Mouse (Mus musculus) left cerebral cortex, adult 18-20 months (tissue): ENCODE results near the gene Gpr179. TPM values are rescaled to one million over a fixed set of nuclear protein-coding genes. Genes with fewer than 3 reads are reported as not detected.
A peak's percentile ranks its signal among the peaks of the same experiment; 100 is the strongest.

Experiments used
- DNase-seq, 2 experiments: peaks; one replicate each; pipeline ENCODE4 v3.0.0; 2021 to 2022; ENCODE audit warnings: low spot score in 2 of 2, mixed read lengths in 1 of 2
- long read RNA-seq, 2 experiments: library from polyadenylated mRNA; stranded (forward); transcript quantifications; one replicate each; pipeline ENCODE4 v2.0.0; 2021
- total RNA-seq, 2 experiments: library from RNA; stranded (reverse); gene quantifications; 2 replicates each; pipeline ENCODE4 v1.2.3; 2021

Gpr179 gene
- total RNA-seq: under 1 TPM; 0.09 to 0.12 TPM
- long read RNA-seq, experiment 1: 0 reads
- long read RNA-seq, experiment 2: 0 reads

DNA sequence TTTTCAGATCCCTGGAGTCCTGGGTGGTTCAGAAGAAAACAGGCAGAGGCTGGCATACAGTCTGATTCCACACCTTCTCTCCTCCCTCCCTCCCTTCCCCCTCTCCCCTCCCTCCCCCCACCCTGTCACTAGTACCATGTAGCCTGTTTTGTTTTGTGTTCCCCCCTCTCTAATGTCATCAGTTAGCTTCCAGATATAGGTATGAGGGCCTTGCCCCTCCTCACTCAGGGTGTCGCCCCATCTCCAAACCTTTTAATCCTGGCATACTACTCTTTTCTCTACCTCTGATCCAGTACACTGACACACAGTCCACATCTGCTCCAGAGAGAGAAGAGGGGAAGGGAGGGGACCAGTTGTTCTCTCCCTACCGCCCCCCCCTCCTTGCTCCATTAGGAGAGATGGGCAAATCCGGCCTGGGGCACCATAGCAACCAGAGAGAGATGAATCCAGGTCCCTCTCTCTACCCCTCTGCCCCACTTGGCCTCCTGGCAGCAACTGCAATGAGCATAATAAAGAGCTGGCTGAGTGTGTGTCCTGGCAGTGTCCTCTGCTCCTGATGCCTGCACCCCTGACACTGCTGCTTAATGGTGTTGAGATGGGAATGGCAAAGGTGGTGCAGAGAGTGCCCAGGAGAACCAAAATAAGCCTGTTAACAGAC is at the start of gene Gpr179:
Gene Gpr179 (minus strand): TSS at position 51 of the 658 bp plus-strand sequence.
- no peak for DNase-seq

DNA sequence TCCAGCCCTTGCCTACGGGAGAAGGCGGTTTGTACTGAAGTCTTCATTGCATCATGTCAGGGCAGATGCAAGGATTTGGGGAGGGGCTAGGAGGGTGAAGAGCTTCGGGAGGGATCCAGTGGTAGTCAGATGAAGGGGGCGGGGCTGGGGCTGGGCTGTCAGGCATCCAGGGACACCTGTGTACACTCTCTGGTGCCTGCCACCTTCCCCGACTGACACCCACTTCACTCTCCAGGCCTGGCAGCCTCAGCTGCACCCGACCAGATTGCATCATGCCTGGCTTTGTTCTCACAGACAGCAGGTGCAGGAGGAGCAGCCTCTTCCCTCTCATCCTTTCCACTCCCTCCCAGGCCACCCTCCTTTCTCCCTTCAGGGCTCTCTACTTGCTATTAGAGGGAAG is 49.2 kb upstream of the Gpr179 start:
- DNase-seq: peak in 1 of 2 experiments; percentile 74

DNA sequence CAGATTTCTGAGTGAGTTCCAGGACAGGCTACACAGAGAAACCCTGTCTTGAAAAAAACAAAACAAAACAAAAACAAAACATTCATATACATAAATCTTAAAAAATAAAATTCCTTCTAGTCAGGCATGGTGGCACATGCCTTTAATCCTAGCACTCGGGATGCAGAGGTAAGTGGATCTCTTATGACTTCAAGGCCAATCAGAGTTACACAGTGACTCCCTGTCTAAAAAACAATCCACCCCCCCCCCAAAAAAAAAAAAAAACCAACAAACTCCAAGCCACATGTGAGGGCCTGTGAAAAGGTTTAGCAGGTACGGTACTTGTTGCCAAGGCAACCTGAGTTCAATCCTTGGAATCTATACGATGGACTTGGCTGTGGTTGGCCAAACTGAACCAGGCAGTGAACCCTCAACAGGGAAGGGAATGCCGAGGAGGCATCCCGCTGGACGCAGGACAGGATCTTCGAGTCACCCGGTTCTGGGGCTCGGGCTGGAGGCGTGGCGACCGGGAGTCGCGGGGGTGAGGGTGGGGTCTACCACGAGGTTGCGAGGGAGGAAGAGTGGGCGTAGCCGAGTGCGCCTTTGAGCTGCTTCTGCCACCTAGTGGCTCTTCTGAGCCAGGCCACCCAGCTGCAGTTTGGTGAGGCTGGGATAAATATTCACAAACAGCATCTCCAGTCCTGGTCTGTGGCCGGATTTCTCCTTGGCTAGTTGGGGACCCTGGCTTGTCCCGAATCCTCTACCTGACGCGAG is 48.3 kb upstream of the Gpr179 start:
- DNase-seq: peak; percentile 78 to 80

DNA sequence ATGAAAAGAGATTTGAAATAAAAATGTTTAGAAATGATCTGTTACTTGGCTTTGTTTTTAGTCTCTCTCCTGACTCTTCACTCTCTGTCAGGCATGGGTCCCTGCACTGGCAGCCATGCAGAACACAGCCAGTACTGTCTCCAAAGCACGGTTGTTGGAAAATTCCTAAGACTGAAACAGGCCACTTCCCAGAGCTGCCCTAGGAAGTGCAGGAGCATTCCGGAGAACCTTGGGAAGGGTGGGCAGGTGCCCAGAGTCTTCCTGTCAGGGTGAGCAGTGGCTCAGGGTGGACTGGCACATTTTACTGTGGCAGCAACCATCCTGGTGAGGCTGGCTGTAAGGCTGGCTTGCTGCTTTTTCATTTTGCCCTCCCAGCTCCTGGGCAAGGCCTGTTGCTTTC is 46.6 kb upstream of the Gpr179 start:
- no peak for DNase-seq

DNA sequence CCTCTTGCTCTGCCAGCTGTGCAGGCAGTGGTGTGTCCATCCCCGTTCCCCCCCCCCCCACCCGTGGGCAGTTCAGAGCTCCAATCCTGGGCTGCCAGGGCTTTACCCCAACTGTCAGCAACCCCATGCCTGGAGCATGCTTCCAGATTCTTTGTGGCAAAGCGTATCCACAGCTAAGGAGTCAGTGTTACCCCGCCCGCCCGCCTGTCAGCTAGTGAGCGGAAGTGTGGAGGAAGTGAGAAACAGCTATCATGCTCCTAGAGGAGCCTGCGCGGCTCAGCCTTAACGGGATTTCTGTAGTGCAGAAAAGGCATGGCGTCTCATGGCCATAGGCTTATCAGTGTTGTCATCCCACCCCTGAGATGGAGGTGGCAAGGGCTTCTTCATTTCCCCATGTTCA is 42.3 kb upstream of the Gpr179 start:
- DNase-seq: peak; percentile 76 to 84

DNA sequence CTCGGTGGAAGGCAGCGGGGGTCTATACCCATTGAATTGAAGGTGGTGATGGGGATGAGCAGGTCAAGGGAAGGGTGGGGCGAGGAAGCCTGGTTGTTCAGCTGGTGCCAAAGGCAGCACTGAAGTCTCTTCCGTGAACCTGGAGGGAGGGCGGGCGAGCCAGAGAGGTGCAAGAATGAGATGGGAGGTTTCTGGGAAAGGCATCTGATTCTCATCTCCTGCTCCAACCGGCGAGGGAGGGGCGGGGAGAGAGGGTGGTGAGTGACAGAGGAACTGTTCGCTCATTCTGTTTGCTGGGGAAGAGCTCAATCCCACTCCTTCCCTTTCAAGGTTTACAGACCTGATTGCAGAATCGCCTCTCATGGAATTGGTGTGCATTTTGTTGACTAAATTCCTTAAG is 41.8 kb upstream of the Gpr179 start:
- peak in 1 of 2 experiments; percentile 57 for DNase-seq

DNA sequence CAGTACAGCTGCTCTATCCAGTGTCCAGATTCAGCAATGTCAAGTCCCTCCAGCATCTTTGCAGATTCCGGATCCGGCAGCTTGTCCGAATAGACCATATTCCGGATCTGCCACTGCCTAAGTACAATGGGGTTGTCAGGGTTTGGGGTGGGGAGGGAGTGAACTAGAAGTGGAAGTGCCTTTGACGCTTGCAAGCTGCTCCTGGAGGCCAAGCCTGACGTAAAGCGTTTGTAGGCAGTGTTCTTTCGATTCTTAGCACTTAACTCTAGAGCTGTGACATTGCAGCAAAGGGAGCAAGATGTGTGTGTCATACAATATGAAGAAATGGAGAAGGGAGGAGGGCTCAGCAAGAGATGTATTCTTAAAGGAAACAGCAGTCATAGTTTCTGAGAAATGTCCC is 37.2 kb upstream of the Gpr179 start:
- DNase-seq: no peak

DNA sequence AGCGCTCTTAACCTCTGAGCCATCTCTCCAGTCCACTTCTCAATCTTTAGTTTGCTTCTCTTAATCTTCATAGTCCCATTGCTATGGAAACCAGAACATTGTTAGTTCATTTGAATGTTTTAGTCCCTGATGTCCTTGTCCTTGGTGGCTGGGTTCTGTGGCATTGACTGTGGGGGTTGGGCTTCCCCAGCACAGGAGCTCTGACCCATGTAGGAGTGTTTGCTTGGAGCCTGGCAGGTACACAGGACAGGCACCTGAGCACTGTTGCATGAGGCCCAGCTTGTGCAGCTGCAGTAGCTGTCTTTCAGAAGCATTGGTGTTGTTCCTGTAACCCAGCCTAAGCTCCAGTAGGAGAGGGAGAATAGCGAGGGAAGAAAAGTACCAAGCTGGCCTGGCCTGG is 35.9 kb upstream of the Gpr179 start:
- DNase-seq: no peak

DNA sequence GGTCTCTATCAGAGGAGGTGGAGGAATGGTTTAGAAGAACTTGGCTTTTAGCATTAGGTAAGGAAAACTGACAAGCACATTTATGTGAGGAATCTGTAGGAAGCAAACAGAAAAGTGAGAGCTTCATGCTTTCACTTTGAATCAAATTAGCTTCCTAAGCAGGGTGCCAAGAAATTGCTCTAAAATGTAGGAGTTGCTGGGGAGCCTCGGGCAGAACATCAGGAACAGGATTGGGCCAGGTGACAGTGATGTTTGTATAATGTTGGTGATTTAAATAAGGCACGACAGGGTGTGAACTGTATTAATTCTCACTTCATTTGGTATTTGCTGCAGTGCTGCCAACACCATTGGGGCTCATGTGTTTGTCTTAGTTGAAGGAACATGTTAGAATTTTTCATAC is 31.9 kb upstream of the Gpr179 start:
- no peak for DNase-seq

DNA sequence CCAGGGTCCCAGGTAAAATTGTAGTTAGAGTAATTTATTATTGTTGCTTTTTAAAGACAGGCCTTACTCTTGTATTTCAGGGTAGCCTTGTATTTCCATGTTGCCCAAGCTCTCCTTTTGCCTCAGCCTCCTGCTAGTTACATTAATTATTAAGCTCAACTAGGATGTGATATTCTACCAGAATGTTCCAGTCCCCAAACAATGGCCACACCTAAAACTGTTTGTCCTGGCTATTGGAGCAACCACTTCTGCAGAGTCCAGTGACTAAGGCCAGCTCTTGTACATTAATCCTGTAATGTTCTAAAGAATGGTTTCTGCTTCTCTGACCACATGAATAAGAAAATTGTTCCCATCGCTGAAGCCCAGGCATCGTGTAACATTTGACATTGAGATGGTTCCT is 31.1 kb upstream of the Gpr179 start:
- DNase-seq: no peak

DNA sequence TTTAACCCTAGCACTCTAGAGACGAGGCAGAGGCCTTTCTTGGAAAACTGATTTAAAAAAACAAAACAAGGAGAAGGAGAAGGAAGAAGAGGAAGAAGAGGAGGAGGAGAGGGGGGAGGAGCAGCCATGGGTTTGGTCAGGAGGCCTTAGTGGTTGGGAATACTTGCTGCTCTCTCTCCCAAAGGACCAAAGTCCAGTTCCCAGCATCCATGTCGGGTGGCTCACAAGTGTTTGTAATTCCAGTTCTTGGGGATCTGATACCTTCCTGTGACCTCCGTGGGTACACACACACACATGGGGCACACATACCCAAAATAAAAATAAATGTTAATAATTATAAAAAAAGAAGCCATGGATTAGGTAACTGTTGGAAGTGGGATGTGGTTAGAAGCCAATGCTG is 28.2 kb upstream of the Gpr179 start:
- no peak for DNase-seq

DNA sequence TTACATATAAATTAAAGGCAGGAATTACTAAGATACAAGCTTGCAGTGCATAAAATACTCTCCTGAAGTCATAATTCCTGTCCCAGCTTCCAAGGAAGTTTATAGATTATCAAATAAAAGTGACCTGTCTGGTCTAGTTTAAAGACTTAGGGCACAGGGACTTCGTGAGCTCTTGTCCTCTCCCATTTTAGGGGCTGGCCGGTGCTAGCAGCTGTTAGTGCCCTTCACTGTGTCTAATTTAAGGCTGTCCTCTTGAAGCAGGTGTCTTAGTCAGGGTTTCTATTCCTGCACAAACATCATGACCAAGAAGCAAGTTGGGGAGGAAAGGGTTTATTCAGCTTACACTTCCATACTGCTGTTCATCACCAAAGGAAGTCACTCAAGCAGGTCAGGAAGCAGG is 21.5 kb upstream of the Gpr179 start:
- DNase-seq: no peak

DNA sequence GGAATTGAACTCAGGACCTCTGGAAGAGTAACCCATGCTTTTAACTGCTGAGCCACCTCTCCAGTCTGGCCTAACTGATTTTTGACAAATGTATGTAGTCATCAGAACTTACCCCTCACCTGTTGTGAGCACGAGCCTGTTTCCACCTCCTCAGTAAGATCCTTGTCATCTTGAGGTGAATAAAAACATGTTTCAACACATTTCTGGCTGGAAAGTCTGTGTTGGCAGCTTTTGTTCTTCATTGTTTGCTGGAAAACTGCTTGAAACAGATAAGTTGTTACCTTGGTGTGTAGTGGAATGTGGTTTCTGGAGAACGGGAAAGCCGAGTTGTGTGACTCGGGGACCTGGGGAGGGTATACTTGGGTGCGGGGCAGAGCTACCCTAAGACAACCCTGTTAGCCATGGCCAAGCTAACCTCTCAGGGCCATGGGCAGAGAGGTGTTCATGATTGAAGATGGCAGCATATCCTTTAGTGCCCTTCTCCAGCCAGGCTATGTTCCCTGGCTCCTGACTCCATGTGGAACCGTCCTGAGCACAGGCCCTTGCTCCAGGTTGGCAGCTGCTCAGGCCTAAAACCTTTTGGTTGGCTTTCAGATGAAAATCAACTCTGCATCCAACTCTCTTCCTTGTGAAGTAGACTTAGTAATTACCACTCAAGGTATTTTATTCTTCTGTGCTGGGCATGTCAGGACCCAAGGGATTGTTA is 20.4 kb upstream of the Gpr179 start:
- no peak for DNase-seq

DNA sequence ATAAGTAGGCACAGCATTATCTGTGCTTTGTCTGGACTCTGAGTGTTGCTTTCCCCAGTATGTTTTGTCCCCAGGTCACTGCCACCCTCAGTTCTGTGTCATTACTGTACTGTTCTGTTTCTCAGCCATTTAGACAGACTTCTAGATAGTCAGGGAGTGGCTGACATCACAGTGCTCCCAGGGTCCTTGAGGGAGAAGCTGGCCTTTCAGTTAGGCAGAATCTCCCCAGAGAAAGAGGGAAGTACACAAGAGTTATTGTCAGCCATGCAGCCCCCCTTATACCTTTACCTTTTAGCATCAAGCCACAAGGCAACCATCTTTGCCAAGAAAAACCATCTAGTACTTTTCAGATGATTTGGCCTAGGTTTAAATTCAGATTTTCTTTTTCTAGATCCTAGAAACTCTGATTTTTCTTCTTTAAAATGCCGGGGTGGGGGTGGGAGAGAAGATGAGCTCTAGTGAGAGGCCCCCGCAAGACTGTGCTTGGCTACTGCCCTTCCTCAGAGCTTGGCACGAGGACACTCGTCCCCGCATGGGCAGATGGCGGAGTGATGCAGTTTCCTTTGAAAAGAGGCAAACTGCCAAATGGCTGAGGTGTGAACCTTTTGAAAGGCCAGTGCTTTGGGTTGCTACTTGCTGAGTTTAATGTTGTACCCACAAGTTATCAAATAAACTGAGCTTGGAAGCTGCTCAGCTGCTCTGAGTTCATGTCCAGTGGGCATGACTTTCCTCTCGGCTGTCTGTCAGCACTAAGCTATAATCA is 18.6 kb upstream of the Gpr179 start:
- peak; percentile 74 to 85 for DNase-seq

DNA sequence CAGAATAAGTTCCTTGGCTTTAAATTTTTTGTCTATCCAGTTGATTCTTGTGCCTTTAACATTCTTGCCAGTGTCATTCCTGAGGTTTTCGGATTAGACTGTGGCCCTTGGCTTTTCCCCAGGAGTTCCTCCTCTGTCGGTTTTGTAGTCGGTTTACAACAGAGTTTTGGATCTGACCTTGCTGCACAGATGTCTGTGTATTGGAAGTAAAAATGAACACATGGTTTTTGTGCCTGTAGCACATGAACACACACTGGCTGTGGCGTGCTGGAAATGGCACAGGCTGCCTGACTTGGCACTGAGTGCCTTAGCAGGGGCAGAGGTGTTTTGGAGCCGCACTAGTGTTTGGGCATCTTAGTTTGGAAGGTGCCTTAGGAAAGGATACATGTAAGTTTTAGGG is 16.6 kb upstream of the Gpr179 start:
- DNase-seq: no peak

DNA sequence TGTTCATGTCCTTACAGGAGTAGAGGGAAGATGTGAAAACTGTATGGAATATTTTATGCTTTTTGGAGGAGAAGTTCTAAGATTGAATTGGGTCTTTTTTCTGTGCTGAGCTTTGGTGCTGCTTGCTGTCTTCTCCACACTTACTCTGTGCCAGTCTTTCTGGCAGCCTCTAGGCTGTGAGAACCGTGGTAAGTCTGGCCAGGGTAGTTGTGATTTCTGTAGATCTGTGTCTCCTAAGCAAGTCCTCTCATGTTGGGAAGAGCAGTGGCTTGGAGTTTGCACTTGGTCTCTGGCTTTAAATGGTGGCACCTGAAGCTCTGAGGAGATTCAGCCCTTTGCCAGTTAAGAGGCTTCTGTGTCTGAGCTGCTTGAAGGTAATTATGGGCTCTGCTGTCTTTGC is 13.7 kb upstream of the Gpr179 start:
- DNase-seq: no peak

DNA sequence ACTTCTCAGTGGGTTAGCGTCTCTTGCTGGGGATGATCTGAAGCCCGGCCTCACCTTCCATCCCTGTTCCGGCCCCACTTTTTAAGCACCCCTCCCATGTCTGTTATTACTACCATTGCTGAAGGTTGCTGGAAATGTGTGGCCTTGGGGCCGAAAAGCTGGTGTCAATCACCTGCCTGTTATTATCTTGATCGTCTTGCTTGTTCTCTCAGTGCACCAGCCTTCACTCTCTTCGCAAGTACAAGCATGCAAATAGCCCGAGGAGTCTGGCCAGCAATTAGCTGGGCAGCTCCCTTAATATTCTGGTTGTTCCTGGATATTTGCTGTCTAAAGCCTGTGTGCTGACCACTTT is 11.7 kb upstream of the Gpr179 start:
- no peak for DNase-seq

DNA sequence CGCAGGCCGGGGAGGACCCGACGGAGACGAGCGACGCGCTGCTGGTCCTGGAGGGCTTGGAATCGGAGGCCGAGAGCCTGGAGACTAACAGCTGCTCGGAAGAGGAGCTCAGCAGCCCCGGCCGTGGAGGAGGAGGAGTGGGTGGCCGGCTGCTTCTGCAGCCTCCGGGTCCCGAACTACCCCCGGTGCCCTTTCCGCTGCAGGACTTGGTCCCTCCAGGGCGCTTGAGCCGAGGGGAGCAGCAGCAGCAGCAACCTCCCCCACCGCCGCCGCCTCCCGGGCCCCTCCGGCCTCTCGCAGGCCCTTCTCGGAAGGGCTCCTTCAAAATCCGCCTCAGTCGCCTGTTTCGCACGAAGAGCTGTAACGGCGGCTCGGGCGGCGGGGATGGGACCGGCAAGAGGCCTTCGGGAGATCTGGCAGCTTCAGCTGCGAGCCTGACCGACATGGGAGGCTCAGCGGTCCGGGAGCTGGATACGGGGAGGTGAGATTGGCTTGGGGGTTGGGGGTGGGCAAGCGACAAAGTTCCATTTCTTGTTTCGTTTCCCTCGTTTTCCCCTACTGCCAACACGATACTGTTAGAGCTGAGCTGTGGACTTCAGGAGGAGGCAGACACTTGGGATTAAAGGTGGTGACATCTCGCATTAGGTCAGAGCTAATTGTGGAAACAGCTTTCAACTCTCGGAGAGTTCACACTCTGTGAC is 11.2 kb upstream of the Gpr179 start:
- DNase-seq: peak in 1 of 2 experiments; percentile 30

DNA sequence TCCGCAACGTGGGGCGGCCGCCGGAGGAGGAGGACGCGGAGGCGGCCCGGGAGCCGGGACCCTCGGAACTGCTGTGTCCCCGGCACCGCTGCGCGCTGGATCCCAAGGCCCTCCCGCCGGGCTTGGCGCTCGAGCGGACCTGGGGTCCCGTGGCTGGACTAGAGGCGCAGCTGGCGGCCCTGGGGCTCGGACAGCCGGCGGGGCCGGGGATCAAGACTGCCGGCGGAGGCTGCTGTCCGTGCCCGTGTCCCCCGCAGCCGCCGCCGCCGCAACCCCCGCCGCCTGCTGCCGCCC is 10.7 kb upstream of the Gpr179 start:
- DNase-seq: peak in 1 of 2 experiments; percentile 36

DNA sequence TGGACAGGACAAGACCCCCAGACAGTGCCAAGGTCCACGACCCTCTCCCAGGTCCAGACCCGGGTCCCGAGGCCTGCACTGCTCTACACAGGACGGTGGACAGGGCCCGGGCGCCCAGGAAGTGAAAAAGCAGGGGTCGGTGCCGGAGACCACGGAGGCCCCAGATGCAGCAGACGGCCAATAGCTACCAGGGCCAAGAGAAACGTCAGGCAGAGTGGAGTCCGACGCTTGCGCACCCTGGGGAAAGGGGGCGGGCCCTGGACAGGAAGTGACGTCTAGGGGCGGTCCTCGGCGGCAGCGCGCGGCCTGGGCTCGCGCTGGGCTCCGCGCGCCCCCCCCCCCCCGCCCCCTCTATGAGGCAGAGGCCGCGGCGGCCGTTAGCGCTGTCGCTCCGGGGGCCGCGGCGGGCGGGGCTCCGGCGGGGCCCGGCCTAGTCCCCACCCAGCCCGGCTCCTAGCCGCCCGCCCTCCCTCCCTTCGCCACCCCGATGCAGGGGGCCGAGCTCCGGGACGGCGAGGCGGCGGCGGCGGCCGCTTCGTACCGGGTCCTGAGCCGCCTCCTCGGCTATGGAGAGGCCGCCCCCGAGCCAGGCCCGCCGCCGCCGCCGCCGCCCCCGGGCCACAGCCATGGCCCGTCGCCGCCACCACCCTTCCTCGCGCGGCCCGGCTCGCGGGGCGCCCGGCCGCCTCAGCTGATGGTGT is 10.2 kb upstream of the Gpr179 start, which contains the start of gene Socs7:
Gene Socs7 (plus strand): TSS at position 604 of the 701 bp plus-strand sequence.
- peak; percentile 95 for DNase-seq
